Mouse (Mus musculus) embryonic facial prominence, embryonic 13.5 days (tissue): Measurements from ENCODE around the gene Catsperg1. TPM values are rescaled to one million over a fixed set of nuclear protein-coding genes. Genes with fewer than 3 reads are reported as not detected.
A peak's percentile ranks its signal among the peaks of the same experiment; 100 is the strongest.
"Not testable (repeated sequence)": the region's sequence is repeated elsewhere in the genome, so short reads cannot be mapped to it uniquely, and the experiment has no call there.

Experiments
- ATAC-seq: fragments of 200-750 bp; cut with Nextera tagmentation; 2 replicates; pipeline ENCODE4 v1.8.0; 2017; ENCODE audit warnings: low read depth; ENCODE audit not compliant: insufficient number of reproducible peaks, insufficient read depth, low FRiP score, low TSS enrichment
- H3K27ac ChIP-seq: fragments of 300-500 bp; sonication (generic); 2 replicates; pipeline ENCODE4 v1.5.1; 2015; ENCODE audit warnings: moderate library complexity, mild to moderate bottlenecking, inconsistent platforms
- H3K27me3 ChIP-seq: fragments of 300-500 bp; sonication (generic); 2 replicates; pipeline ENCODE4 v1.6.1; 2015; ENCODE audit warnings: mild to moderate bottlenecking, inconsistent platforms
- H3K36me3 ChIP-seq: fragments of 300-500 bp; sonication (generic); 2 replicates; pipeline ENCODE4 v1.6.1; 2015; ENCODE audit warnings: mild to moderate bottlenecking, inconsistent platforms
- H3K4me1 ChIP-seq: fragments of 300-500 bp; sonication (generic); 2 replicates; pipeline ENCODE4 v1.6.1; 2015; ENCODE audit warnings: inconsistent platforms
- H3K4me2 ChIP-seq: fragments of 300-500 bp; sonication (generic); 2 replicates; pipeline ENCODE4 v1.6.1; 2015; ENCODE audit warnings: moderate library complexity, mild to moderate bottlenecking, inconsistent platforms
- H3K4me3 ChIP-seq: fragments of 300-500 bp; sonication (generic); 2 replicates; pipeline ENCODE4 v1.5.1; 2015; ENCODE audit warnings: mild to moderate bottlenecking, inconsistent platforms
- H3K9ac ChIP-seq: fragments of 300-500 bp; sonication (generic); 2 replicates; pipeline ENCODE4 v1.6.1; 2015; ENCODE audit warnings: mild to moderate bottlenecking, inconsistent platforms
- H3K9me3 ChIP-seq: fragments of 300-500 bp; sonication (generic); 2 replicates; pipeline ENCODE4 v1.6.1; 2016; ENCODE audit warnings: inconsistent platforms
- WGBS: fragments of 180-500 bp; shearing (Covaris S2); methylation state at CpG from one replicate; pipeline ENCODE4 v1.1.7; 2015; ENCODE audit warnings: mixed read lengths; 5-methylcytosine and 5-hydroxymethylcytosine counted together
- polyA plus RNA-seq: library from polyadenylated mRNA; unstranded; fragments of >200 nt; fragmentation: Nextera tagmentation; extraction: Ambion mirVana; gene quantifications from 2 replicates; pipeline ENCODE4 v1.2.1, GENCODE M21; 2015

The Catsperg1 gene
- polyA plus RNA-seq, 1 experiment from 2014 or later, result 0.72 TPM

- Histone ChIP-seq H3K4me1 (peaks cover 16% of the 10 kb centered on the region), H3K4me2 (peak overlapping the region; percentile 74; the same call in 1 of the 2 replicates)
- not testable (repeated sequence) for ATAC-seq, H3K36me3 ChIP-seq, H3K27ac ChIP-seq, H3K27me3 ChIP-seq, H3K9ac ChIP-seq, H3K9me3 ChIP-seq, H3K4me3 ChIP-seq
- 95% methylated on average over 4 of the region's 4 CpGs for WGBS
Observed at GRCm38 (mm10) chr7:29181323-29181722, 32.5 kb downstream of the Catsperg1 start.

- H3K4me1 ChIP-seq, result peaks cover 16% of the 10 kb centered on the region
- H3K9ac ChIP-seq, result no peak overlapping the region
- ATAC-seq, result no peak
- 41% methylated on average over 5 of the region's 5 CpGs for WGBS
- H3K4me3 ChIP-seq, result peak overlapping the region; percentile 60
- H3K27me3 ChIP-seq, result no peaks in the 10 kb centered on the region
- no peaks in the 10 kb centered on the region for H3K9me3 ChIP-seq
- peak overlapping the region; percentile 58; the same call in 1 of the 2 replicates for H3K27ac ChIP-seq
- H3K4me2 ChIP-seq, result peak overlapping the region; percentile 74
- H3K36me3 ChIP-seq, result peaks cover 12% of the 10 kb centered on the region
Observed at GRCm38 (mm10) chr7:29180854-29181236, 33.0 kb downstream of the Catsperg1 start.

GRCm38 (mm10) chr7:29180077-29180853 is 33.6 kb downstream of the Catsperg1 start, which contains the start of gene Psmd8:
Gene Psmd8 (minus strand): TSS chr7:29180701.
- WGBS, result under 1% methylated on average over 62 of the region's 62 CpGs
- Histone ChIP-seq H3K4me1 (peaks cover 16% of the 10 kb centered on the region), H3K4me2 (peak within 1 kb of the TSS; percentile 74), H3K27ac (peak within 1 kb of the TSS; percentile 58; the same call in 1 of the 2 replicates), H3K9me3 (no peaks in the 10 kb centered on the region), H3K9ac (peak within 1 kb of the TSS; percentile 81), H3K27me3 (no peaks in the 10 kb centered on the region), H3K4me3 (peak within 1 kb of the TSS; percentile 60), H3K36me3 (peaks cover 18% of the 10 kb centered on the region)
- ATAC-seq, result peak; percentile 88

DNA sequence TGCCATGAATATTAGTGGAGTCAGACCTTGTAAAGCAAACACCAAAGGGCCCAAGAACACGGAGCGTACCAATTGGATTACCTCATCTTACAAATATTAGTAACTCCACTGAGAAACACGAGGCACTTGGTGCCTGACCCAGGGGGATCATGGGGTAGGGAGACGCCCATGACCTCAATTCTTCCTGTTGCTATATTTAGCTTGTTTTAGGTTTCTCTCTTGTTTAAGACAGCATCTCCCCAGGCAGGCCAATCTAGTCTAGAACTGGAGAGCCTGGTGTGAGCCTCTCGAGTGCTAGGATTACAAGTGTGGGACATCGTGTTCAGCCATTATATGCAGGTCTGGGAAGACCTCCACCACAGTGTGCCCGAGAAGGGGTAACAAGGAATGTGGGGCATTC is 34.5 kb downstream of the Catsperg1 start:
- H3K9me3 ChIP-seq, result no peaks in the 10 kb centered on the region
- H3K27ac ChIP-seq, result no peak overlapping the region
- H3K9ac ChIP-seq, result peak overlapping the region; percentile 81
- peaks cover 28% of the 10 kb centered on the region for H3K36me3 ChIP-seq
- no peak for ATAC-seq
- WGBS, result 39% methylated on average over 7 of the region's 7 CpGs
- H3K4me1 ChIP-seq, result peaks cover 16% of the 10 kb centered on the region
- peak overlapping the region; percentile 60 for H3K4me3 ChIP-seq
- peak overlapping the region; percentile 74 for H3K4me2 ChIP-seq
- H3K27me3 ChIP-seq, result peaks cover 9% of the 10 kb centered on the region

DNA sequence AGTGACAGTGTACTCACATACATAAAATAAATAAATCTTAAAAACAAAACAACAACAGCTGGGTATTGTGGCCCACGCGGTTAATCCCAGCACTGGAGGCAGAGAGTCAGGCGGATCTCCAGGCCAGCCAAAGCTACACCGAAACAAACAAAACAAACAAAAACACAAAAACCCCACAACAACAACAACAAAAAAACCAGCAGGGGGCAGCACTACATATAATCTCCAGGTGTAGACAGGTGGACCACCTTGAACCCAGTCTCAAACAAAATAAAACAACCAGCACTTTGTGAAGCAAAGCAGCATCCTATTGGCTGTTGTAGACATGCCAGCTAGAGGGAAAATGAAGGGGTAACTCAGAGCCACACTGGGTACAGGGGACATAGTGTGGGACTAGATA is 35.7 kb downstream of the Catsperg1 start:
- no peaks in the 10 kb centered on the region for H3K9me3 ChIP-seq
- H3K9ac ChIP-seq, result no peak overlapping the region
- no peak overlapping the region for H3K4me2 ChIP-seq
- H3K4me3 ChIP-seq, result no peak overlapping the region
- H3K36me3 ChIP-seq, result peaks cover 40% of the 10 kb centered on the region
- H3K4me1 ChIP-seq, result peaks cover 16% of the 10 kb centered on the region
- ATAC-seq, result no peak
- H3K27ac ChIP-seq, result no peak overlapping the region
- H3K27me3 ChIP-seq, result peaks cover 21% of the 10 kb centered on the region
- WGBS, result 93% methylated on average over 4 of the region's 4 CpGs

DNA sequence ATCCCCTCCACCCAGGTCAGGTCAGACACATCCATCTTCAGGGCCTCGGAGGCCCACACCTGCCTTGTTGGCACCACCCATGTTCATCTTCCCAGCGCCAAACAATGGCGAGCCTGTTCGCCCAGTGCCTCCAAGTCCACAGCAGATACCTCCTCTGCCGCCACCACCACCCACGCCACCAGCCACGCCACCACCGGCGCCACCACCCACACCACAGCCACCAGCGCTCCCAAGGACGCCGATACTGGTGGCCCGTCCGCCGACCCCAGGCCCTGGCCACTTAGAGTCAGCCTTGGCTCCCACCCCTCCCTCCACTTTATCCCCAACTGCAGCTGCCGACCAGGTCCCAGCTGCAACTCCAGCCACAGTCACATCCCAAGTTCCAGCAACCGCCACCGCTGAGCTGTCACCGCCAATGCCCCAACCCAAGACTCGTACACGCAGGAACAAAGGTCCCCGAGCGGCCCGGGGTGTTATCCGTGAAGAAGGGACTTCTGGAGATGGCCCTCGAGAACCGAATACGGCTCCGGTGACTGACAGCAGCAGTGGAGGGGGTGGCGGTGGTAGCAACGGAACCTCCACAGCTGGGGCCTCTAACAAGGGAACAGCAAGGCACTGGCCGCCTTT is 41.3 kb downstream of the Catsperg1 start:
- peaks cover 53% of the 10 kb centered on the region for H3K27me3 ChIP-seq
- peaks cover 46% of the 10 kb centered on the region for H3K36me3 ChIP-seq
- H3K9ac ChIP-seq, result no peak overlapping the region
- ATAC-seq, result no peak
- 36% methylated on average over 32 of the region's 32 CpGs for WGBS
- H3K27ac ChIP-seq, result no peak overlapping the region
- H3K4me1 ChIP-seq, result peaks cover 41% of the 10 kb centered on the region
- H3K4me2 ChIP-seq, result peak overlapping the region; percentile 88; the same call in 1 of the 2 replicates
- peak overlapping the region; percentile 68; the same call in 1 of the 2 replicates for H3K4me3 ChIP-seq
- H3K9me3 ChIP-seq, result no peaks in the 10 kb centered on the region

DNA sequence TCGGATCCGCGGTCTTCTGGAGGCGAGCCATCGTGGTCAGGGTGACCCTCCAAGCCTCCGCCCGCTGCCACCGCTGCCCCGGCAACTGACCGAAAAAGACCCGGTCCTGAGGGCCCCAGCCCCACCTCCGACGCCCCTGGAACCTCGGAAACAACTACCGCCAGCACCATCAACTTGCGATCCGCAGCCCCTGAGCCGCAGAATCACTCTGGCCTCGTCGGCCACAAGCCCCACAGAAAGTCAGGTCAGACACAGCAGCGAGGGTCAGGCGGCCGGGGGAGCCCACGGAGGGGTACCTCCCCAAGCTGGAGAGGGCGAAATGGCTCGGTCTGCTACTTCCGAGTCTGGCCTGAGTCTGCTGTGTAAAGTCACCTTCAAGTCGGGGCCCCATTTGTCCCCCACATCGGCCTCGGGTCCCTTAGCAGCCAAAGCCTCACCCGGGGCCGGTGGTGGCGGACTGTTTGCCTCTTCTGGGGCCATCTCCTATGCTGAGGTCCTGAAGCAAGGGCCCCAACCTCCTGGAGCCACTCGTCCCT is 42.2 kb downstream of the Catsperg1 start:
- H3K4me1 ChIP-seq, result peaks cover 41% of the 10 kb centered on the region
- H3K27ac ChIP-seq, result no peak overlapping the region
- peaks cover 41% of the 10 kb centered on the region for H3K36me3 ChIP-seq
- ATAC-seq, result no peak
- H3K9me3 ChIP-seq, result no peaks in the 10 kb centered on the region
- H3K27me3 ChIP-seq, result peaks cover 53% of the 10 kb centered on the region
- WGBS, result 6% methylated on average over 34 of the region's 34 CpGs
- peak overlapping the region; percentile 68 for H3K4me3 ChIP-seq
- H3K9ac ChIP-seq, result peak overlapping the region; percentile 76
- peak overlapping the region; percentile 88 for H3K4me2 ChIP-seq

DNA sequence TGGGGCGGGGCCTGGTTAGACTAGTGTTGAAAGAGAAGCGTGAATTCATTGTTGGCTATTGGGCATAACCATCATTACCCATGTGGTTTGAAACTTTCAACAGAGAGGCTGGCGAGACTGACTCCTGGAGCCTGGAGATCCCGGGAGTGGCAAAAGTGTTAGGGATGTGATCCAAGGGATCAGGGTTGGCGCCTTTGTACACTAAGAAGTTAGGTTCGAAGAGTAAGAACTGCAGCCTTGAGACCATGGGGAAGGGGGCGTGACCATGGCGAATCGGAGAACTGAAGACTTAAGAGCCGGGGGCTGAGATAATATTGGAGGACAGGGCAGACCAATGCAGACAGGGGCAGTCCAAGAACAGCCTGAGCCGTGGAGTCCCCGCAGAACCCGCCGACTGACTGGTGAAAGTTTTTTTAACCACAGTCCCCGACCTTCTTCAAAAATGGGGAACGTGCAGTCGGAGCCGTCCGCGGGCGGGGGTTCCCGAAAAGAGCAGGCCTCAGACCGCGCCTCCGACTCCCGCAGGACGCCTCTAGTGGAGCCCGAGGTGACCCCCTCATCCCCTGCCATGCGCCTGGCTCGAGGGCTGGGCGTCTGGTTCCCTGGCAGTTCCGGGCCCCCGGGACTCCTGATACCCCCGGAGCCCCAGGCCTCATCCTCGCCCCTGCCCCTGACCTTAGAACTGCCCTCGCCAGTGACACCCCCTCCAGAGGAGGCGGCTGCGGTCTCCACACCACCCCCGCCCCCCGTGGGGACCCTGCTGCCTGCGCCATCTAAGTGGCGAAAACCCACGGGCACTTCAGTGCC is 42.9 kb downstream of the Catsperg1 start:
- WGBS, result 1% methylated on average over 43 of the region's 43 CpGs
- no peak for ATAC-seq
- 0 out of 2 replicates have a peak overlapping the region, but pooled peaks have one; percentile 69 for H3K27ac ChIP-seq
- peak overlapping the region; percentile 76 for H3K9ac ChIP-seq
- peaks cover 41% of the 10 kb centered on the region for H3K4me1 ChIP-seq
- peaks cover 53% of the 10 kb centered on the region for H3K27me3 ChIP-seq
- peaks cover 34% of the 10 kb centered on the region for H3K36me3 ChIP-seq
- peak overlapping the region; percentile 68 for H3K4me3 ChIP-seq
- no peaks in the 10 kb centered on the region for H3K9me3 ChIP-seq
- H3K4me2 ChIP-seq, result peak overlapping the region; percentile 88

DNA sequence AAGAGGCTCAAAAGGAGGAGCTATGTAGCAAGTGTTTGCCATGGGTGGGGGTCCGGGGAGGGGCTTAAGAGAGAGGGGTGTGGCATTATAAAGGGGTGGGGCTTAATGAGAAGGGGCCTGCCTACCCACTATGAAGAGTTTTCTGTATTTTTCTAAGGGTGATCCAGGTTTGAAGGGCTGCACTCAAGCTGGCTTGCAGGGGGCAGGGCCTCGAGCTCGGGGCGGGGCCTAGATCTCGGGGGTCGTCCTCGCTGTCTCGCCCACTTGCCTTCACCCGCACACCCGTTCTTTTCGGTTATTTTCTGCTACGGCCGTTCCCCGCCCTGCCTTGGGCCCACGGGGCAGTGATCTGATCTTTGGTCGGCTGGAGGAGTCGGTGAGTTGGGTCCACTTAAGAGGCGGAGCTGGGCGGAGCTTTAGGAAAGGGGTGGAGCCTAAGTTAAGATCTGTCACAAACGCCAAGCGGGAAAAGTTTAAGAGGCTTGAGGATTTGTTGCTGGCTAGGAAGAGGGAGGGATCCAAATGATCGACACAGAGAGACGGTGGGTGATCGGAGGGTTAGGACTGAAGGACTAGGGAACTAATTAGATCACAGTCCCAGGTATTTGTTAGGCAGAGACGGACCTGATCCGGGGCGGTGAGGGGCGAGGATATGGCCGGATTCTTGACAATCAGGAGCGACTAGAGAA is 43.6 kb downstream of the Catsperg1 start, which contains the start of the genes Ggn and Spred3:
TSS of gene Ggn (plus strand) at position 145 of the 689 bp plus-strand sequence.
TSS of gene Spred3 (minus strand) at position 346 of the 689 bp plus-strand sequence.
- peak within 1 kb of the TSS; percentile 76 for H3K9ac ChIP-seq
- H3K4me3 ChIP-seq, result peak within 1 kb of the TSS; percentile 68
- H3K4me1 ChIP-seq, result peaks cover 41% of the 10 kb centered on the region
- peak within 1 kb of the TSS; percentile 88 for H3K4me2 ChIP-seq
- peaks cover 53% of the 10 kb centered on the region for H3K27me3 ChIP-seq
- WGBS, result under 1% methylated on average over 30 of the region's 30 CpGs
- peak within 1 kb of the TSS; percentile 69 for H3K27ac ChIP-seq
- ATAC-seq, result peak; percentile 39
- H3K36me3 ChIP-seq, result peaks cover 27% of the 10 kb centered on the region
- no peaks in the 10 kb centered on the region for H3K9me3 ChIP-seq

GRCm38 (mm10) chr7:29169231-29170065 is 44.4 kb downstream of the Catsperg1 start:
- H3K27ac ChIP-seq, result peak overlapping the region; percentile 69
- peaks cover 19% of the 10 kb centered on the region for H3K36me3 ChIP-seq
- ATAC-seq, result peak; percentile 70
- under 1% methylated on average over 25 of the region's 39 CpGs for WGBS
- H3K4me1 ChIP-seq, result peaks cover 41% of the 10 kb centered on the region
- H3K27me3 ChIP-seq, result peaks cover 46% of the 10 kb centered on the region
- peak overlapping the region; percentile 88 for H3K4me2 ChIP-seq
- peak overlapping the region; percentile 76 for H3K9ac ChIP-seq
- H3K4me3 ChIP-seq, result peak overlapping the region; percentile 68
- H3K9me3 ChIP-seq, result no peaks in the 10 kb centered on the region
